Mouse (Mus musculus): ENCODE measurements around the gene Ptpn13. TPM values are rescaled to one million over a fixed set of nuclear protein-coding genes. Genes with fewer than 3 reads are reported as not detected.

Ptpn13 gene
- polyA plus RNA-seq, 1 experiment from 2014 or later = 3.5 TPM

DNA sequence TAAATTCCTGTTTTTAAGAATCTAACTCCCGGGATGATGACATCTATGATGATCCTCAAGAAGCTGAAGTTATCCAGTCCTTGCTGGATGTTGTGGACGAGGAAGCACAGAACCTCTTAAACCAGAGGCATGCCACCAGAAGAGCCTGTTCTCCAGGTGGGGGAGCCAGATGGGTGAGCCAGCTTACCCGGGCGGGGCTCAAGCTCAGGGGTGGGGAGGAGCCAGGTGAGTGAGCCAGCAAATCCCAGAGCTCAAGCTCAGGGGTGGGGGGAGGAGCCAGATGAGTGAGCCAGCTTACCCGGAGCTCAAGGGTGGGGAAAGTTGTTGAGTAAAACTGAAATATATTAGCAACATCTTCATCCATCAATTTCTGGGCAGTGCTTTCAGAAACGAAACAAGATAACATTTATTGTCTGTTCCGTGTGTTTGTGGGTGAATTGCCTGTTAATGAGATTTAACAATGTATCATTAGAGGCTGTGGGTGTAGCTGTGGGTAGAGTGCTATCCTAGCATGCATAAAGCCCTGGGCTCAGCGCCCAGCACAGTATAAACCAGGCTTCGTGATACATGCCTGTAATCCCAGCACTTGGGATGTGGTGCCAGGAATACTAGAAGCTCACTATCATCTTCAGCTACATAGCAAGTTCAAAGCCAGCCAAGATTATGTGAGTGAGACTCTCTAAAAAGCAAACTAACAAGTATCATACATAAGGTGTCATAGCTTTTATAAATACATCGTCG, 154.9 kb downstream of the Ptpn13 start:
- ATAC-seq (ENCODE audit: low FRiP score) = no peak
- Histone ChIP-seq H3K4me3 (replicated peaks) (no peak overlapping the region), H3K9me3 (replicated peaks) (no peaks in the 10 kb centered on the region), H3K4me1 (no peaks in the 10 kb centered on the region), H3K27me3 (replicated peaks) (no peaks in the 10 kb centered on the region), H3K36me3 (no peaks in the 10 kb centered on the region), H3K9ac (replicated peaks) (no peak overlapping the region), H3K27ac (replicated peaks) (no peak overlapping the region), H3K4me2 (no peak overlapping the region)
- WGBS = 66% methylated on average over 11 of the region's 11 CpGs

DNA sequence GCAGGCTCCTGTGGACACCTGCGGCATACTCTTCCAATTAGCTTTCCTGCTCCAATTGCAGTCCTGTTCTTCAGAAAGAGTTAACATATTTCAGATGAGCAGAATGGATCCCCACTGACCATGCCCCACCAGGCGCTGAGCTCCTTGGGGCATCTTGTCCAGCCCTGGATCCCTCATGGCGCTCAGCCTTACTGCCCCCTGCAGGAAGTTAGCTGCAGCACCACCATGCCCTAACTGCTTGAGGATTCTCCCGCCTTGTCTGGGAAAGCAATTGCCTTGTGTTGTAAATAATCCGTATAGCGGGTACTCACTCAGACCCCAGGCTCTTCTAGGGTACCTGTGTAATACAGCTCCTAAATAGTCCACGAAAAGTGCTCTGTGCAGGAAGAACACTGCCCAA, 162.2 kb downstream of the Ptpn13 start:
- WGBS = 67% methylated on average over 7 of the region's 7 CpGs
- Histone ChIP-seq H3K9me3 (replicated peaks) (no peaks in the 10 kb centered on the region), H3K4me3 (replicated peaks) (no peak overlapping the region), H3K9ac (replicated peaks) (no peak overlapping the region), H3K36me3 (no peaks in the 10 kb centered on the region), H3K4me2 (no peak overlapping the region), H3K27me3 (replicated peaks) (no peaks in the 10 kb centered on the region), H3K4me1 (no peaks in the 10 kb centered on the region), H3K27ac (replicated peaks) (no peak overlapping the region)
- ATAC-seq (ENCODE audit: low FRiP score) = no peak

- ATAC-seq (ENCODE audit: low FRiP score) = no peak
- H3K27ac ChIP-seq (replicated peaks) = no peak overlapping the region
These were observed 166.9 kb downstream of the Ptpn13 start for GRCm38 (mm10) chr5:103591846-103592245.

GRCm38 (mm10) chr5:103592706-103593105, 167.7 kb downstream of the Ptpn13 start:
- WGBS = 80% methylated on average over 8 of the region's 8 CpGs
- Histone ChIP-seq H3K27me3 (replicated peaks) (no peaks in the 10 kb centered on the region), H3K4me2 (no peak overlapping the region), H3K9ac (replicated peaks) (no peak overlapping the region), H3K9me3 (replicated peaks) (no peaks in the 10 kb centered on the region), H3K4me3 (replicated peaks) (no peak overlapping the region), H3K4me1 (peaks cover 6% of the 10 kb centered on the region; the same call in 1 of the 2 replicates), H3K36me3 (no peaks in the 10 kb centered on the region), H3K27ac (replicated peaks) (no peak overlapping the region)
- no peak for ATAC-seq (ENCODE audit: low FRiP score)

More at GRCm38 (mm10) chr5:103591846-103592245, 166.9 kb downstream of the Ptpn13 start:
- no peak overlapping the region for H3K4me2 ChIP-seq
- no peaks in the 10 kb centered on the region for H3K9me3 ChIP-seq (replicated peaks)
- H3K4me1 ChIP-seq = peaks cover 6% of the 10 kb centered on the region; the same call in 1 of the 2 replicates
- H3K4me3 ChIP-seq (replicated peaks) = no peak overlapping the region
- WGBS = 93% methylated on average over 7 of the region's 7 CpGs
- H3K36me3 ChIP-seq = no peaks in the 10 kb centered on the region
- no peak overlapping the region for H3K9ac ChIP-seq (replicated peaks)
- no peaks in the 10 kb centered on the region for H3K27me3 ChIP-seq (replicated peaks)

DNA sequence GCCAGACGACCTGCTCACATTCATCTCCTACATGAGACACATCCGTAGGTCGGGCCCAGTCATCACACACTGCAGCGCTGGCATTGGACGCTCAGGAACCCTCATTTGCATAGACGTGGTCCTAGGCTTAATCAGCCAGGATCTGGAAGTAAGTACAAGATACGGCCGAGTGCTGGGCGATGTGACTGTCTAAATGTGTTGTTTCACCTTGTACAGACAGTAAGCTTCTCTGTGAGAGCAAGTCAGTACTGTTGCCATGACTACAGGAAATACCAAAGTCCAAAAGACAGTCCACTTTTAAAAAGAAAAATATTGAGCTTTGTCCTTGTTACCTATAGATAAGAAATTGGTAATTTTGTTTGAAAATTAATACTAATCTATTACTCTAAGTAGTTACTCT, 168.6 kb downstream of the Ptpn13 start:
- Histone ChIP-seq H3K27me3 (replicated peaks) (no peaks in the 10 kb centered on the region), H3K4me2 (no peak overlapping the region), H3K27ac (replicated peaks) (no peak overlapping the region), H3K9me3 (replicated peaks) (no peaks in the 10 kb centered on the region), H3K4me1 (peaks cover 6% of the 10 kb centered on the region; the same call in 1 of the 2 replicates), H3K9ac (replicated peaks) (no peak overlapping the region), H3K36me3 (no peaks in the 10 kb centered on the region), H3K4me3 (replicated peaks) (no peak overlapping the region)
- WGBS = 81% methylated on average over 9 of the region's 9 CpGs
- ATAC-seq (ENCODE audit: low FRiP score) = no peak

DNA sequence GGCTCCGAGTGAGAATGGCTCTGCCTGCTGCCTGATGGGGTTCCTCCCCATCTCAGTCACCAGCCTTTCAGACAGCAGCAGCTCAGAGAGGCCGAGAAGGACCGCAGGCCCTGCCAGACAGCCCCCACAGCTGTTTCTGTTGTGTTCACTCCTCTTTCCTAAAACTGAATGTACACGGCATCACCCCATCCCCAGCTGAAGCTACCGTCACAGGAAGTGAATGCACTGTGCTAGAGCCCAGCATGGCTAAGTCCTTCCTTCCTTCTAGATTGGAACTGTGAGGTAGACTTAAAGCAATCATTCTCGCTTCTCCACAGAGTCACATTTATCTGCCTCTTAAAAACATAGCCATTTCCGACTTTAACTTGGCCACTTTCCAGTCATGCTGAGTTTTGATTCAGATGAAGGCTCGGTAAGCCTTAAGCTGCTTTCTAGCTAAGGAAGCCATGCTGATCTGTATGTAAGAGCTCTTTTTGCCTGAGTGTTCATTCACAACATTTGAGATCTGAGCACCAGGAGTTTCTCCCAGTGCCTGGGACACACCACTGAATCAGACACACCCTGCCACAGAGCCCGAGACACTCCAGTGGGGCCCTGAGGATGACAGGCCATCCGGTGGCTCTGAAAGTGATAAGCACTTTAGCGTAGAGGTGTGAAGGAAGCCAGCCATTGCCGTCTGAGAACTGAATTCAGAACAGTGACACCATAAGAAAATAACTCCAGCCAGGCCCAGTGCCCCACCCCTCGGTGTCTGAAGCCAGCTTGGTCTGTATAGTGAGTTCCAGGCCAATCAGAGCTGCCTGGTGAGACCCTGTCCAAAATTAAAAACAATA, 170.6 kb downstream of the Ptpn13 start:
- Histone ChIP-seq H3K4me3 (replicated peaks) (no peak overlapping the region), H3K27ac (replicated peaks) (no peak overlapping the region), H3K4me2 (no peak overlapping the region), H3K4me1 (peaks cover 6% of the 10 kb centered on the region; the same call in 1 of the 2 replicates), H3K27me3 (replicated peaks) (no peaks in the 10 kb centered on the region), H3K9me3 (replicated peaks) (no peaks in the 10 kb centered on the region), H3K36me3 (no peaks in the 10 kb centered on the region), H3K9ac (replicated peaks) (no peak overlapping the region)
- no peak for ATAC-seq (ENCODE audit: low FRiP score)
- 71% methylated on average over 13 of the region's 13 CpGs for WGBS

DNA sequence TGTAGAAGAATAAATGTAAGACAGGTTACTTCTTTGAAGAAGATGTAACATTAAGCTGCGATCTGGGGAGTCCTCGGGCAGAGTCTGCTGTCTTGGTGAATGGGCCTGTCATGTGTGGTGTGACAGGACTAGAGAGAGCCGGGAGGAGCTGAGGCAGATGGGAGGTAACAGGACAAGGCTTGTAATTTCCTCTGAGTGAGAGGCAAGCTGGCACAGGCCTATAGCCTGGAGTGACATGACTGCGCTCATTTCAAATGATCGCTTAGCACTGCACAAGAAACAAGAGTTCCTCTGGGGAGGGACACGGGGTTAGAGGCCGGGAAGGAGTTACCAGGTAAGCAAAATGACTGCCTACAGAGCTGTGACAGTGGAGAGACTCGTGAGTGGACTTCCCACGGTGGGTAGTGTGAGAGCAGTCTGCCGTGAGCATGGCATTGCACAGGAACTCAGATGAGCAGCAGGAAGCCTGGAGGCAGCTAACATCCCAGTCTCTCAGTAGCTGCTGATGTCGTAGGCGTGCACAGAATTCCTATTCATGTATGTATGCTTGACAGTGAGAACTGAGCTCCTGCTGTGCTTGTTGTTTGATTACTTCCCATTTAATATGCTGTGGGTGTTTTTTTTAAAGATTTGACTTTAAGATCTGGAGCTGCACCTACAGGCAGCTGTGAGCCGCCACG, 171.6 kb downstream of the Ptpn13 start:
- Histone ChIP-seq H3K4me1 (peaks cover 6% of the 10 kb centered on the region; the same call in 1 of the 2 replicates), H3K9me3 (replicated peaks) (no peaks in the 10 kb centered on the region), H3K4me3 (replicated peaks) (no peak overlapping the region), H3K4me2 (no peak overlapping the region), H3K27ac (replicated peaks) (no peak overlapping the region), H3K9ac (replicated peaks) (no peak overlapping the region), H3K27me3 (replicated peaks) (no peaks in the 10 kb centered on the region), H3K36me3 (no peaks in the 10 kb centered on the region)
- no peak for ATAC-seq (ENCODE audit: low FRiP score)
- 63% methylated on average over 14 of the region's 14 CpGs for WGBS

DNA sequence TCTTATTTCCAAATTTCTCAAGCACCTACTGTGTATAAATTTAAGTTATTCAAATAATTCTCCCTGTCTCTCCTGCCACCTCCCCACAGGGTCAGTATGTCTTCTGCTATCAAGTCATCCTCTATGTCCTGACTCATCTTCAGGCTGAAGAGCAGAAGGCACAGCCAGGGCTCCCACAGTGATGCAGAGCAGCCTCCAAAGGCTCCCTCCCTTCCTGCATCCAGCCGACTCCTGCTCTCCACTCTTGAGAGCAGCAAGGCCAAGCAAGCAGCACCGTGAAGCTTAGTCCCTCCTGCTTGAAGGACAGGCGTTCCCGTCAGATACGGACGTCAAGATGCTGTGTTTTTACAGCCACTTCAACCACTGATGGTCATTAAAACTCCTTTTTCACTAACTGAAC, 172.6 kb downstream of the Ptpn13 start:
- WGBS = 64% methylated on average over 6 of the region's 6 CpGs
- no peak overlapping the region for H3K4me2 ChIP-seq
- H3K9me3 ChIP-seq (replicated peaks) = no peaks in the 10 kb centered on the region
- no peak overlapping the region for H3K4me3 ChIP-seq (replicated peaks)
- no peaks in the 10 kb centered on the region for H3K27me3 ChIP-seq (replicated peaks)
- H3K27ac ChIP-seq (replicated peaks) = no peak overlapping the region
- peaks cover 6% of the 10 kb centered on the region; the same call in 1 of the 2 replicates for H3K4me1 ChIP-seq
- H3K9ac ChIP-seq (replicated peaks) = no peak overlapping the region
- ATAC-seq (ENCODE audit: low FRiP score) = no peak
- no peaks in the 10 kb centered on the region for H3K36me3 ChIP-seq

GRCm38 (mm10) chr5:103598264-103598663, 173.3 kb downstream of the Ptpn13 start:
- Histone ChIP-seq H3K27ac (replicated peaks) (no peak overlapping the region), H3K36me3 (no peaks in the 10 kb centered on the region), H3K9me3 (replicated peaks) (no peaks in the 10 kb centered on the region), H3K4me1 (peaks cover 6% of the 10 kb centered on the region; the same call in 1 of the 2 replicates), H3K4me2 (no peak overlapping the region), H3K9ac (replicated peaks) (no peak overlapping the region), H3K27me3 (replicated peaks) (no peaks in the 10 kb centered on the region), H3K4me3 (replicated peaks) (no peak overlapping the region)
- WGBS = 84% methylated on average over 9 of the region's 9 CpGs
- no peak for ATAC-seq (ENCODE audit: low FRiP score)

DNA sequence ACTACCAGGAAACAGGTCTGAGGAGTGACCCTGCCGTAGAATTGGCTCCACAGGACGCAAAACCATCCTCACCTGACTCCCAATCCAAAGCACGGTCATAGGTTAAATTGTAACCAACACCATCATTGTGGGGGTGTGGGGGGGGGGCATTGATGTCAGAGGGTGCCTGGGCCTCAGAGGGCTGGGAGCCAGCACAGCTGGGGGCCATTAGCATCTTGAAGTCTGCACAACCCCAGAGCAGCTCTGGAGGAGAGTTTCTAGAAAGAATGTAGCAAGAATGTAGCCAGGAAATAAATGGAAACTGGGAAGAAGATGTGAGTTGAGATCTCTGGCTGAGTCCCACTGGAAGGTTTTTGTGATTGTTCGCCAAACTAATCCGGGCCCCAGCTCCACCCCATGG, 173.9 kb downstream of the Ptpn13 start:
- 85% methylated on average over 5 of the region's 5 CpGs for WGBS
- H3K27me3 ChIP-seq (replicated peaks) = no peaks in the 10 kb centered on the region
- H3K4me2 ChIP-seq = no peak overlapping the region
- H3K4me3 ChIP-seq (replicated peaks) = no peak overlapping the region
- no peaks in the 10 kb centered on the region for H3K9me3 ChIP-seq (replicated peaks)
- ATAC-seq (ENCODE audit: low FRiP score) = no peak
- H3K36me3 ChIP-seq = no peaks in the 10 kb centered on the region
- H3K4me1 ChIP-seq = peaks cover 6% of the 10 kb centered on the region; the same call in 1 of the 2 replicates
- H3K27ac ChIP-seq (replicated peaks) = no peak overlapping the region
- H3K9ac ChIP-seq (replicated peaks) = no peak overlapping the region

DNA sequence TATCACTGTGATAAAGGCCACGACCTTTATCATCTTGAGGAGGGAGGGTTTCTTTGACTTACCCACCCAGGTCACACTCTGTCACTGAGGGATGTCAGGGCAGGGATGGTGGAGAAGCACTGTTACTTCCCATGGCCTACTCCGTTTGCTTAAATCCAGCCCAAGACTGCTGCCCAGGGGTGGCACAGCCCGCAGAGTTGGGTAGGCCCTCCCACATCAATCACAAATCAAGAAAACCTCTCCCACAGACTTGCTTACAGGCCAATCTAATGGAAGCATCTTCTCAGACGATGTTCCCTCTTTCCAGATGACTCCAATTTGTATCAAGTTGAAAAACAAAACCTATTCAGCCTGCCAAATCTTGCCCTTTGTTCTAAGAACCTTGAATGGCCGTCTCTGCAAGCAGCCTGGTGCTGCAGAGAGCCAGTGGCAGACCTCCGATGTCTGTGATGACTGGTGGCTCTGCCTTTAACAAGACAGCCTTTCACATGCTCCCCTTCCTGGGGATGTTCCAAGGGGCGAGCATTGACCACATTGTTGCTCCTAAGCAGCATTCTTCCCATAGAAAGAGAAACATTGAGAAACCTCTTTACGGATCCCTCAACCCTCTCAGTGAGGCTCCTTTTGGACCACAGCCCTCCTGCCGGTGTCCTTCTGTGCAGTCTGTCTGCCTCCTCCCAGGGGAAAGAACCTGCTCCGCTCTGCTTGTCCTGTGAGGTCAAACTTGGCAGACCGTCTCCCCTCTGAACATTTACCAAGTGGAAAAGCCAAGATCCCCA, 178.3 kb downstream of the Ptpn13 start:
- H3K27ac ChIP-seq (replicated peaks) = no peak overlapping the region
- ATAC-seq (ENCODE audit: low FRiP score) = peak; percentile 47; the same call in 1 of the 2 replicates
- 37% methylated on average over 11 of the region's 11 CpGs for WGBS

More for the DNA sequence above, 178.3 kb downstream of the Ptpn13 start:
- Histone ChIP-seq H3K9ac (replicated peaks) (no peak overlapping the region), H3K4me3 (replicated peaks) (no peak overlapping the region), H3K36me3 (no peaks in the 10 kb centered on the region), H3K9me3 (replicated peaks) (no peaks in the 10 kb centered on the region), H3K4me1 (no peaks in the 10 kb centered on the region), H3K4me2 (no peak overlapping the region), H3K27me3 (replicated peaks) (no peaks in the 10 kb centered on the region)
